Mouse (Mus musculus) hindbrain, embryonic 12.5 days (tissue): Measurements from ENCODE around the gene Rfng. TPM values are rescaled to one million over a fixed set of nuclear protein-coding genes. Genes with fewer than 3 reads are reported as not detected.
A peak's percentile ranks its signal among the peaks of the same experiment; 100 is the strongest.
"Not testable (repeated sequence)": the region's sequence is repeated elsewhere in the genome, so short reads cannot be mapped to it uniquely, and the experiment has no call there.

ENCODE experiments used
- ATAC-seq: fragments of 200-750 bp; cut with Nextera tagmentation; 2 replicates; pipeline ENCODE4 v1.8.0; 2017; ENCODE audit warnings: moderate TSS enrichment; ENCODE audit not compliant: low FRiP score
- H3K27ac ChIP-seq: fragments of 300-500 bp; sonication (generic); 2 replicates; pipeline ENCODE4 v1.5.1; 2016; ENCODE audit warnings: mild to moderate bottlenecking
- H3K27me3 ChIP-seq: fragments of 300-500 bp; sonication (generic); 2 replicates; pipeline ENCODE4 v1.6.1; 2016; ENCODE audit warnings: mild to moderate bottlenecking
- H3K36me3 ChIP-seq: fragments of 300-500 bp; sonication (generic); 2 replicates; pipeline ENCODE4 v1.6.1; 2016; ENCODE audit warnings: mild to moderate bottlenecking
- H3K4me1 ChIP-seq: fragments of 300-500 bp; sonication (generic); 2 replicates; pipeline ENCODE4 v1.6.1; 2016
- H3K4me2 ChIP-seq: fragments of 300-500 bp; sonication (generic); replicated peaks from 2 replicates; pipeline ENCODE4 v1.6.1; 2016; ENCODE audit warnings: mild to moderate bottlenecking
- H3K4me3 ChIP-seq: fragments of 300-500 bp; sonication (generic); 2 replicates; pipeline ENCODE4 v1.5.1; 2016; ENCODE audit warnings: mild to moderate bottlenecking
- H3K9ac ChIP-seq: fragments of 300-500 bp; sonication (generic); 2 replicates; pipeline ENCODE4 v1.6.1; 2016; ENCODE audit warnings: mild to moderate bottlenecking, moderate library complexity
- H3K9me3 ChIP-seq: fragments of 300-500 bp; sonication (generic); replicated peaks from 2 replicates; pipeline ENCODE4 v1.6.1; 2016; ENCODE audit warnings: mild to moderate bottlenecking
- WGBS: fragments of 180-500 bp; shearing (Covaris S2); methylation state at CpG from one replicate; pipeline ENCODE4 v1.1.7; 2016; 5-methylcytosine and 5-hydroxymethylcytosine counted together
- polyA plus RNA-seq: library from polyadenylated mRNA; unstranded; fragments of >200 nt; fragmentation: Nextera tagmentation; extraction: Ambion mirVana; gene quantifications from 2 replicates; pipeline ENCODE4 v1.2.1, GENCODE M21; 2016

Gene Rfng
- polyA plus RNA-seq, 1 experiment from 2014 or later, result 68.5 TPM

GRCm38 (mm10) chr11:120804274-120804673, 20.3 kb upstream of the Rfng start:
- H3K36me3 ChIP-seq, result peaks cover 42% of the 10 kb centered on the region
- no peaks in the 10 kb centered on the region for H3K9me3 ChIP-seq
- no peaks in the 10 kb centered on the region for H3K27me3 ChIP-seq
- H3K9ac ChIP-seq, result no peak overlapping the region
- no peak overlapping the region for H3K4me3 ChIP-seq
- H3K27ac ChIP-seq, result no peak overlapping the region
- no peaks in the 10 kb centered on the region for H3K4me1 ChIP-seq
- H3K4me2 ChIP-seq, result no peak overlapping the region
- no peak for ATAC-seq
- 81% methylated on average over 7 of the region's 7 CpGs for WGBS

GRCm38 (mm10) chr11:120800061-120800904, 16.3 kb upstream of the Rfng start:
- H3K9ac ChIP-seq, result 0 out of 2 replicates have a peak overlapping the region, but pooled peaks have one; percentile 9

GRCm38 (mm10) chr11:120799316-120799890, 15.4 kb upstream of the Rfng start:
- H3K9me3 ChIP-seq, result no peaks in the 10 kb centered on the region
- no peaks in the 10 kb centered on the region for H3K27me3 ChIP-seq
- H3K4me3 ChIP-seq, result no peak overlapping the region
- H3K4me2 ChIP-seq, result peak overlapping the region; percentile 18; the same call in 1 of the 2 replicates
- ATAC-seq, result no peak
- H3K36me3 ChIP-seq, result peaks cover 3% of the 10 kb centered on the region; the same call in 1 of the 2 replicates
- H3K4me1 ChIP-seq, result peaks cover 11% of the 10 kb centered on the region
- WGBS, result 76% methylated on average over 6 of the region's 6 CpGs
- H3K27ac ChIP-seq, result peak overlapping the region; percentile 14; the same call in 1 of the 2 replicates
- no peak overlapping the region for H3K9ac ChIP-seq

More at GRCm38 (mm10) chr11:120800061-120800904, 16.3 kb upstream of the Rfng start:
- peaks cover 6% of the 10 kb centered on the region for H3K4me1 ChIP-seq
- H3K27me3 ChIP-seq, result no peaks in the 10 kb centered on the region
- ATAC-seq, result peak; percentile 47; the same call in 1 of the 2 replicates
- peaks cover 2% of the 10 kb centered on the region; the same call in 1 of the 2 replicates for H3K36me3 ChIP-seq
- H3K4me2 ChIP-seq, result peak overlapping the region; percentile 18; the same call in 1 of the 2 replicates
- H3K4me3 ChIP-seq, result no peak overlapping the region
- 14% methylated on average over 10 of the region's 10 CpGs for WGBS
- H3K9me3 ChIP-seq, result no peaks in the 10 kb centered on the region
- H3K27ac ChIP-seq, result peak overlapping the region; percentile 14; the same call in 1 of the 2 replicates

- Histone ChIP-seq H3K4me2 (no peak overlapping the region), H3K4me3 (no peak overlapping the region), H3K36me3 (peaks cover 13% of the 10 kb centered on the region), H3K27me3 (no peaks in the 10 kb centered on the region), H3K9ac (no peak overlapping the region), H3K27ac (no peak overlapping the region), H3K9me3 (no peaks in the 10 kb centered on the region), H3K4me1 (peaks cover 11% of the 10 kb centered on the region)
- no peak for ATAC-seq
- WGBS, result 88% methylated on average over 3 of the region's 3 CpGs
Measured at GRCm38 (mm10) chr11:120798244-120798643, 14.2 kb upstream of the Rfng start.

- 27% methylated on average over 8 of the region's 8 CpGs for WGBS
- Histone ChIP-seq H3K4me3 (peak overlapping the region; percentile 72), H3K36me3 (peaks cover 30% of the 10 kb centered on the region), H3K9ac (peak overlapping the region; percentile 90), H3K4me2 (peak overlapping the region; percentile 39), H3K9me3 (no peaks in the 10 kb centered on the region), H3K27me3 (no peaks in the 10 kb centered on the region), H3K4me1 (peaks cover 11% of the 10 kb centered on the region), H3K27ac (peak overlapping the region; percentile 82)
- peak; percentile 24 for ATAC-seq
Measured at GRCm38 (mm10) chr11:120796614-120796946, 12.6 kb upstream of the Rfng start.

- peak; percentile 85 for ATAC-seq
- H3K4me1 ChIP-seq, result peaks cover 11% of the 10 kb centered on the region
- peak within 1 kb of the TSS; percentile 90 for H3K9ac ChIP-seq
- peaks cover 36% of the 10 kb centered on the region for H3K36me3 ChIP-seq
- peak within 1 kb of the TSS; percentile 82 for H3K27ac ChIP-seq
- peak within 1 kb of the TSS; percentile 100 for H3K4me2 ChIP-seq
- H3K4me3 ChIP-seq, result peak within 1 kb of the TSS; percentile 72
- WGBS, result 2% methylated on average over 58 of the region's 59 CpGs
- no peaks in the 10 kb centered on the region for H3K9me3 ChIP-seq
- no peaks in the 10 kb centered on the region for H3K27me3 ChIP-seq
Measured at GRCm38 (mm10) chr11:120795756-120796613, 12.0 kb upstream of the Rfng start, which contains the start of gene Dus1l. TSS of gene Dus1l (minus strand) at chr11:120796403.

- no peak overlapping the region for H3K27ac ChIP-seq
Measured at GRCm38 (mm10) chr11:120792652-120793051, 8.6 kb upstream of the Rfng start.

GRCm38 (mm10) chr11:120789810-120790209, 5.8 kb upstream of the Rfng start:
- Histone ChIP-seq H3K27me3 (no peaks in the 10 kb centered on the region), H3K4me2 (no peak overlapping the region), H3K9ac (no peak overlapping the region), H3K9me3 (no peaks in the 10 kb centered on the region), H3K27ac (no peak overlapping the region), H3K36me3 (peaks cover 86% of the 10 kb centered on the region), H3K4me1 (peaks cover 8% of the 10 kb centered on the region), H3K4me3 (no peak overlapping the region)
- ATAC-seq, result no peak
- WGBS, result 80% methylated on average over 3 of the region's 3 CpGs

More at GRCm38 (mm10) chr11:120792652-120793051, 8.6 kb upstream of the Rfng start:
- peaks cover 11% of the 10 kb centered on the region for H3K4me1 ChIP-seq
- peaks cover 66% of the 10 kb centered on the region for H3K36me3 ChIP-seq
- H3K9ac ChIP-seq, result no peak overlapping the region
- no peak for ATAC-seq
- no peak overlapping the region for H3K4me3 ChIP-seq
- H3K4me2 ChIP-seq, result no peak overlapping the region
- H3K27me3 ChIP-seq, result no peaks in the 10 kb centered on the region
- 91% methylated on average over 9 of the region's 9 CpGs for WGBS
- no peaks in the 10 kb centered on the region for H3K9me3 ChIP-seq

GRCm38 (mm10) chr11:120789355-120789754, 5.3 kb upstream of the Rfng start:
- Histone ChIP-seq H3K4me3 (no peak overlapping the region), H3K27ac (no peak overlapping the region), H3K36me3 (peaks cover 82% of the 10 kb centered on the region), H3K4me2 (no peak overlapping the region), H3K9me3 (no peaks in the 10 kb centered on the region), H3K4me1 (peaks cover 9% of the 10 kb centered on the region), H3K27me3 (no peaks in the 10 kb centered on the region), H3K9ac (no peak overlapping the region)
- no peak for ATAC-seq
- 88% methylated on average over 4 of the region's 4 CpGs for WGBS

GRCm38 (mm10) chr11:120788460-120788859, 4.5 kb upstream of the Rfng start:
- not testable (repeated sequence) for H3K27ac ChIP-seq, H3K9me3 ChIP-seq, H3K27me3 ChIP-seq, ATAC-seq, H3K4me3 ChIP-seq, H3K4me2 ChIP-seq, H3K9ac ChIP-seq
- 89% methylated on average over 9 of the region's 10 CpGs for WGBS
- H3K36me3 ChIP-seq, result peaks cover 75% of the 10 kb centered on the region
- H3K4me1 ChIP-seq, result peaks cover 11% of the 10 kb centered on the region

- peak overlapping the region; percentile 100 for H3K4me3 ChIP-seq
- 35% methylated on average over 9 of the region's 9 CpGs for WGBS
- no peaks in the 10 kb centered on the region; the same call in 1 of the 2 replicates for H3K27me3 ChIP-seq
- peak overlapping the region; percentile 97 for H3K4me2 ChIP-seq
- no peaks in the 10 kb centered on the region for H3K9me3 ChIP-seq
- no peak overlapping the region for H3K27ac ChIP-seq
- no peak for ATAC-seq
- H3K4me1 ChIP-seq, result peaks cover 19% of the 10 kb centered on the region
- H3K36me3 ChIP-seq, result peaks cover 55% of the 10 kb centered on the region
- H3K9ac ChIP-seq, result peak overlapping the region; percentile 96
Measured at GRCm38 (mm10) chr11:120785145-120785544, 1.1 kb upstream of the Rfng start.
